Mouse (Mus musculus) embryonic fibroblast, embryonic 13.5 days (primary cell): ENCODE data around the gene Dennd1a. TPM values are rescaled to one million over a fixed set of nuclear protein-coding genes. Genes with fewer than 3 reads are reported as not detected.

Source experiments
- H3K27ac ChIP-seq: 2 replicates; pipeline ENCODE4 v1.5.1; 2012; ENCODE audit warnings: low read length, control low read depth, inconsistent platforms; ENCODE audit not compliant: insufficient read depth
- H3K4me1 ChIP-seq: 2 replicates; pipeline ENCODE4 v1.6.1; 2011; ENCODE audit warnings: low read length; ENCODE audit not compliant: control insufficient read depth, insufficient read depth
- H3K4me3 ChIP-seq: 2 replicates; pipeline ENCODE4 v1.5.1; 2011; ENCODE audit warnings: mild to moderate bottlenecking, control low read depth, low read length; ENCODE audit not compliant: insufficient read depth
- CTCF ChIP-seq: IDR thresholded peaks from 2 replicates; pipeline ENCODE4 v1.5.1; 2011; ENCODE audit warnings: mild to moderate bottlenecking, control low read depth, low read length, moderate library complexity, borderline replicate concordance; ENCODE audit not compliant: insufficient read depth
- POLR2A ChIP-seq: IDR thresholded peaks from 2 replicates; pipeline ENCODE4 v1.6.1; 2011; ENCODE audit warnings: low read depth, mild to moderate bottlenecking, control low read depth, low read length, moderate library complexity
- polyA plus RNA-seq: library from polyadenylated mRNA; stranded (reverse); fragments of >200 nt; gene quantifications from 2 replicates; pipeline ENCODE4 v1.2.4, GENCODE M21; 2011; ENCODE audit warnings: low read depth; ENCODE audit not compliant: missing spikeins, insufficient read length

The Dennd1a gene
- polyA plus RNA-seq, 1 experiment: 25.7 TPM

- Histone ChIP-seq H3K4me3 (no peak overlapping the region), H3K27ac (no peak overlapping the region), H3K4me1 (peaks cover 12% of the 10 kb centered on the region)
- TF ChIP-seq POLR2A: no peak
Observed at GRCm38 (mm10) chr2:37751114-37751513, 536.1 kb downstream of the Dennd1a start.

- Histone ChIP-seq H3K4me1 (peaks cover 12% of the 10 kb centered on the region), H3K4me3 (no peak overlapping the region), H3K27ac (peak overlapping the region; percentile 80)
- TF ChIP-seq POLR2A: no peak
- TF ChIP-seq CTCF: no peak
Observed at GRCm38 (mm10) chr2:37749323-37749722, 537.9 kb downstream of the Dennd1a start.

Other genes with a start within 250 kb of the Dennd1a start
- gene Lhx2, start 51.9 kb upstream of the Dennd1a start, polyA plus RNA-seq: 0.70 and 1.0 TPM in 2 replicates
- 38.1 and 52.3 TPM in 2 replicates for gene Nek6, start 224.3 kb upstream of the Dennd1a start, polyA plus RNA-seq